Mouse (Mus musculus): ENCODE data around the gene Ly6g6e.

Gene Ly6g6e

GRCm38 (mm10) chr17:35071454-35071853 lies 5.2 kb upstream of the Ly6g6e start:
- no peak for DNase-seq (ENCODE audit: low spot score in 2 of 2)

GRCm38 (mm10) chr17:35074097-35074496 lies 2.6 kb upstream of the Ly6g6e start:
- no peak for DNase-seq (ENCODE audit: low spot score in 2 of 2)

DNA sequence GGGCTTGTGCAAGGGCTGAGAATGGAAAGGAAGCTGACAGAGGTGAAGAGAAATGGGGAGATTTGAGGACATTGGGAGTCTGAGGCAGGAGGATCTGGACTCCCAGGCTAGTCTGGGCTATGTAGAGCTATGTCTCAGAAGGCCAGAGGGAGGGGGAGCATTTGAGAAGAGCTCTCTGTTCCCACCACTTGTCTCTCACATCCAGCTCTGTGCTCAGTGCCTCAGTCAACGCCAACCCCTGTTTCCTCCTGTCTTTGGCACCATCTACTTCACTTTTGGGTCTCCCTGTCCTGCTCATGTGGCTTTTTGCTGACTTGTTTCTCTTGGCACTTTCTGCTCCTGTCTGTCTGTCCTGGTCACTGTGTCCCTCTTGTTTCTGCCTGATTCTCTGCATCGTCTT lies 583 bp downstream of the Ly6g6e start:
- DNase-seq (ENCODE audit: low spot score in 2 of 2) = no peak

DNA sequence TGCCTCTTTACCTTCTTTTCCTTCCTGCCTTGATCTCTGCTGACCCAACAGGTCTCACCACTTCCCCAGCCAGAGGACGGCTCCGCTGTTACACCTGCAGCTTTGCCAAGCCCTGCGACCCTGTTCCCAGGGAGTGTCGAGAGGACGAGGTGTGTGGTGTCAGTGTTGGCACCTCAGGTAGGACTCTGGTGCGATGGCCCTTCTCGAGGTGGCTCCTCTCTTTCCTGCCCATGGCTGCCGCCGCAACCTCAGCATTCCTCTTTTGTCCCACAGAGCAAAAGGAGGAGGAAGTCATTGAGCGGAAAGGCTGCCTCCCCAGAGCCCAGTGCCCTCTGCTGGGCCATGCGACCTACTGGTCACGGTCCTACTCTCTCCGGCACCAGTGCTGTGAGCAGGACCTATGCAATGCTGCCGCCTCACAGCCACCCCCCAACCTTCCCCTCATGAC lies 1.1 kb downstream of the Ly6g6e start, which contains the start of gene Ly6g6d:
Gene Ly6g6d (minus strand): TSS at position 280 of the 448 bp plus-strand sequence.
- DNase-seq (ENCODE audit: low spot score in 2 of 2) = peak; percentile 40 to 58

- no peak for DNase-seq (ENCODE audit: low spot score in 2 of 2)
Observed at GRCm38 (mm10) chr17:35079778-35080177, 3.1 kb downstream of the Ly6g6e start.

DNA sequence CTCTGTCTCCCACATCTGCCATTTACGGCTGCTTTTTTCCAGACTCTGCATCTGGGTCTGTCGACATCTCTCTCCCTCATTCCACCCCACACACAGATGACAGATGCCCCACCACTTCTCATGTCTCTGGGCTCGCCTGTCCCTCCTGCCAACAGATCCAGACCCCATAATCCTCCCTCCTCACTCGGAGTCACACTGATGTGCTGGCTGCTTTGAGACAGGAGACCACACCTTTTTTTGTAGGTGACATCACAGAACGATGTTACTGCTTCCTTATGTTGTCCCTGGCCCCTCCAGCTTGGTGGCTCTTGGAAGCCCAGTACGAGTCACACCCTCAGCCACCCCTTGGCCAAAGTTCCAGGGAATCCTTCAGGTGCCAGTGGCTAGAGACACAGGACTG lies 3.5 kb downstream of the Ly6g6e start:
- DNase-seq (ENCODE audit: low spot score in 2 of 2) = no peak

DNA sequence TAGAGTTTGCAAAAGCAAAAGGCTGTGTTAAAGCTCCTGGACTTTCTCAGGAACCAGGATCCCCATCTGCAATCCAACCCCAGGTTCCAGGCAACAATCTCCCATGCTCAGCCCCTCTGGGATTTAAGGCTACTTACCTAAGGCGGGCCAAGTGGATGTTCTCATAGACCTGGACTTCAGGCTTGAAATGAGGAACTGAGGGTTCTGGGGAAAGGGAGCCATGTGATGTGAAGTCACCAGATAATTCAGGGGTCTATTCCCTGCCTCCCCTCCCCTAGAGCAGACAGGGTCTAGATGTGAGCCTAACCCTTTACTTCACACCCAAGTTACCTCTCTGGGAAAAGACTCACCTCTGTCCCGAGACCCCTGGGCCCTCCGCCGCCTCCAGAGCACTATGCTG lies 4.0 kb downstream of the Ly6g6e start:
- DNase-seq (ENCODE audit: low spot score in 2 of 2) = no peak

GRCm38 (mm10) chr17:35082841-35083576 lies 6.3 kb downstream of the Ly6g6e start:
- no peak for DNase-seq (ENCODE audit: low spot score in 2 of 2)

- no peak for DNase-seq (ENCODE audit: low spot score in 2 of 2)
Observed at GRCm38 (mm10) chr17:35083929-35084497, 7.3 kb downstream of the Ly6g6e start.

- no peak for DNase-seq (ENCODE audit: low spot score in 2 of 2)
Observed at GRCm38 (mm10) chr17:35085208-35085865, 8.6 kb downstream of the Ly6g6e start, which contains the start of gene Ly6g6f. Gene Ly6g6f, minus strand, starts transcription at chr17:35085610.

GRCm38 (mm10) chr17:35088151-35088550 lies 11.4 kb downstream of the Ly6g6e start:
- DNase-seq (ENCODE audit: low spot score in 2 of 2) = no peak

GRCm38 (mm10) chr17:35088825-35089644 lies 12.3 kb downstream of the Ly6g6e start, which contains the start of gene Abhd16a:
Gene Abhd16a, plus strand, starts transcription at chr17:35089263.
- DNase-seq (ENCODE audit: low spot score in 2 of 2) = peak; percentile 90 to 94

DNA sequence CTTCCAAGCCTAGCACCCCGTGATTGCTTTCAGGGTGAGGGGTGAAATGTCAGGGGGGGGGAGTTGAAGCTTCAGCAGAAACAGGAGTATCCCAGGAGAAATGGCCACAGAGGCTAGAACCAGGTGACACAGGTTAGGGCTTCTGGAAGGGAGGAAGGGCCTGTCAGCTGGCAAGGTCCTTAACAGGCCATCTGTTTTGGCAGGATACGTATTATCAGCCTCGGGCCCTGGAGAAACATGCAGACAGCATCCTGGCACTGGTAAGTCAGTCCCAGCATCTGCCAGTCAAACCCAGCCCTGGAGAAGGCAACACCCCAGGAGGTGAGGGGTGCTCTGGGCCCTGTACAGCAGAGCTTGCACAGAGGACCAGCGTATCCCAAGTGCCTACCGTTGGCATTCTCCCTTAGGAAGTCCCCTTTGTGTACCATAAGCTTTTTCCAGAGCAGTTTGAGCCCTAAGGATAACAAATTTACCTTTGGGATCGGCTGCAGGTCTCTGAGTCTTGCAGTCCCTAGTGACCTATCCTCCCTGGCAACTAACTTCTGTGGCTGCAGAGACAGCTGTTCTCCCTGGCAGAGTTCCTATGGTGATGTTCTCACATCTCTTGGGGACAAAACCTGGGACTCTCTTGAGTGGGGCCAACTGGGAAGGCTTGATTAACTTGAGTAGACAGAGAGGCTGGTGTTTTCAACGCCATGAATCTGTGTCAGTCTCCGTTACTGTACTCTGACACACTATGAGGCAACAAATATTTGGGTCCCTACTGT lies 13.6 kb downstream of the Ly6g6e start:
- DNase-seq (ENCODE audit: low spot score in 2 of 2) = no peak

DNA sequence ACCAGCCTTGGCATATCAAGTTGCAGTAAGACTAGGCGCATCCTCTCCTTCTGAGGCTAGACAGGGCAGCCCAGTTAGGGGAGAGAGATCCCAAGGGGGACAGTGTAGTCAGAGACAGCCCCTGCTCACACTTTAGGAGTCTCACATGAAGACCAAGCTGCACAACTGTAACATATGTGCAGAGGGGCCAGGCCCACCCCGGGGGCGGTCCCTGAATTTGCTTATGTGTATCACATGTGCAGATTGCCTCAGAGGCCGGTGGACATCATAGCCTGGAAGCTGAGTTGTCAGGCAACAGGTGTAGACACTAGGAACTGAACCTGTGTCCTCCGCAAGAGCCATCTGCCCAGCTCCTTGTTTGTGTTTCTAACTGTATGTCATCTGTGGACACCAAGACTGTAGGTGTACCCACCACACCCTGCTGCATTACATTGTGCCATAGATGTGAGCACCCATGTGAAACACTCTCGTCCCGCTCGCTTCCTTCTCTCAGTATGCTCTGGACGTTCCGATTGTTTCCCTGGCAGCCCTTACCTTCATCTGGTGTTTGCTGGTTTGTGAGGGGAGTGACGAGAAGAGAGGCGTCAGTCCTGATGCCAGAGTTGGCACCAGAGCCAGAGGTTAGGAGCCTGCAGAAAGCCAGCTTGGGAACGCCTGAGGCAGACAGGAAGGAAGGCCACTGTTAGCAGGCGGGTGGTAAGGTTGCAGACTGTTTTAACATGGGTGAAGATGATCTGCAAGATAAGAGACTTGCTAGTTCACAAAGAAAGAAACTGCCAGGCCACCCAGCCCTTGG lies 15.9 kb downstream of the Ly6g6e start:
- DNase-seq (ENCODE audit: low spot score in 2 of 2) = no peak

DNA sequence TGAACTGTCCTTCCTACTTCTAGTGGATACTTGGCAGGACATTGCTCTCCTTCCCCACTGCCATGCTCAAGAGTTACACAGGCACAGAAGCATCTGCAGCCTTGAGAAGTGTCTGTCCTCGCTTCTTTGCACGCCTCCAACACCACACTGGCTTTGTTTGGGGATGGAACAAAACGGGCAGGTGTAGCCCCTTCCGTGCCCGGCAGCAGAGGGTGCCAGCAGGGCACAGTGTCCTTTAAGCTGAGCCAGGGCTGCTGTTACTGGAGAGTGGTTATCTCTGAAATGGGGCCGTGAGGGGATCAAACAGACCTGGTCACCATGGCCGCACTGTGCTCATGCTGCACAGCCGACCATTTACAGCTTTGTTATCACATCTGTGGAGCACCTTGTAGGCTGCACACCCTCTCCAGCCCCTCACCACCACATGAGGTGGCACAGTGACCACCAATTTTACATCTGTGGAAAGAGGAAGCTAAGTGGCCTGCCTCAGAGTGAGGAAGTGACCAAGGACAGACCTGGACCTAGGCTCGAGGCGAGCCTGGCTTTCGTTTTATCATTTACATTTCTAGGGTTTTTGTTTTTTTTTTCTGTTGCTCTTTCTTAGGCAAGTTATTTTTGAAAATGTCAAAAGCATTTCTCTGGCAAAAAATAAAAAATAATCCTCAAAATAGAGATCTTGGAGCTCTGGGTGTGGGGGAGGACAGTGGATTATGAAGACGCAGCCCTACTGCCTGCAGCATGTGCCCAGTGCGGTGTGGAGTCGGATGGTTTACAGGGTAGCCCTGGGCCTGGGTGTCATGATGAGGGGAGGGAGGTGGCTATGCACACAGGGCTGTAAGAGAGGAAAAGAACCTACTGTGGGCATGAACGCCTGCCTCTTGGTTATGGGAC lies 18.0 kb downstream of the Ly6g6e start:
- no peak for DNase-seq (ENCODE audit: low spot score in 2 of 2)

- no peak for DNase-seq (ENCODE audit: low spot score in 2 of 2)
Observed at GRCm38 (mm10) chr17:35096597-35096996, 19.9 kb downstream of the Ly6g6e start.

DNA sequence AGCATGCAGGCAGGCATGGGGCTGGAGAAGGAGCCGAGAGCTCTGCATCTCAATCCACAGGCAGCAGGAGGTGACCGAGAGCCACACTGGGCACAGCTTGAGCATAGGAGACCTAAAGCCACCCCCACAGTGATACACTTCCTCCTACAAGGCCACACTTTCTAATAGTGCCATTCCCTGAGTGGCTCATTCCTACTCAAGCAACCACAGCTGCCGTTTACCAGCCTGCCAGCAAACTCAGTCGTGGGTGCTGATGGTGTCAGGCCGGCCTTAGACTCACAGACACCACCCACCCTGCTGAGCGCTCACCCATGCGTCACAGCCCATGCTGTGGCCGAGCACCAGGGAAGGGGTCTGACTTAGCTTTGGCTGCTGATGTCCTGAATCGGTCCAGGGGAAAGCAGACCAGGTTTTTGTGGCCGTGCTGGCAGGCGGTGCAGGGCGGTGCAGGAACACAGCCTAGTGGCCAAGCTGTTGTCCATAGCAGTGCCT lies 20.5 kb downstream of the Ly6g6e start:
- no peak for DNase-seq (ENCODE audit: low spot score in 2 of 2)

DNA sequence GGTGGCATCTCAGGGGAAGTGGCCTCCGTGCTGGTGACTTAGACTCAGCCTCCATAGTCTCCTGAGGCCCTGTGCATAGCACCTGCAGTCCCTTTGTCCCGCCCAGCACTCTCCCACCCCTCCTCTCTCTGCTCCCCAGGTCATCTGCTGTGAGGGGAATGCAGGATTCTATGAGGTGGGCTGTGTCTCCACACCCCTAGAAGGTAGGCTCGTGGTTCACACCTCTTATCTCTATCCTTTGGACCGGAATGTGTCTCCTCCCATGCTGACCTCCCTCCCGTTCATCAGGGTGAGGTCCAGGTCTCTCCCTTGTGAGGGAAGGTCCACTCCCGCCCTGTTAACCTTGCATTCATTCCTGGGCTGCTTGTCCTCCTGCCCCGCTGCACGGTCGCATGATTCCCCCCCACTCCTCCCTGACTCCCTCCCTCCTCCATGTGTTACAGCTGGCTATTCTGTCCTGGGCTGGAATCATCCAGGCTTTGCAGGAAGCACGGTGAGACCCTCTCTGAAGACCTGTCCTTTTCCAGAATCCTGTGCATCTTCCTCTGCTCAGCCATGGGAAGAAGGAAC lies 23.6 kb downstream of the Ly6g6e start:
- DNase-seq (ENCODE audit: low spot score in 2 of 2) = no peak

GRCm38 (mm10) chr17:35101161-35101560 lies 24.5 kb downstream of the Ly6g6e start:
- DNase-seq (ENCODE audit: low spot score in 2 of 2) = no peak

Data from urinary bladder, postnatal 36 days (tissue).